Mouse (Mus musculus): ENCODE data around the gene Tmem235.

The Tmem235 gene

DNA sequence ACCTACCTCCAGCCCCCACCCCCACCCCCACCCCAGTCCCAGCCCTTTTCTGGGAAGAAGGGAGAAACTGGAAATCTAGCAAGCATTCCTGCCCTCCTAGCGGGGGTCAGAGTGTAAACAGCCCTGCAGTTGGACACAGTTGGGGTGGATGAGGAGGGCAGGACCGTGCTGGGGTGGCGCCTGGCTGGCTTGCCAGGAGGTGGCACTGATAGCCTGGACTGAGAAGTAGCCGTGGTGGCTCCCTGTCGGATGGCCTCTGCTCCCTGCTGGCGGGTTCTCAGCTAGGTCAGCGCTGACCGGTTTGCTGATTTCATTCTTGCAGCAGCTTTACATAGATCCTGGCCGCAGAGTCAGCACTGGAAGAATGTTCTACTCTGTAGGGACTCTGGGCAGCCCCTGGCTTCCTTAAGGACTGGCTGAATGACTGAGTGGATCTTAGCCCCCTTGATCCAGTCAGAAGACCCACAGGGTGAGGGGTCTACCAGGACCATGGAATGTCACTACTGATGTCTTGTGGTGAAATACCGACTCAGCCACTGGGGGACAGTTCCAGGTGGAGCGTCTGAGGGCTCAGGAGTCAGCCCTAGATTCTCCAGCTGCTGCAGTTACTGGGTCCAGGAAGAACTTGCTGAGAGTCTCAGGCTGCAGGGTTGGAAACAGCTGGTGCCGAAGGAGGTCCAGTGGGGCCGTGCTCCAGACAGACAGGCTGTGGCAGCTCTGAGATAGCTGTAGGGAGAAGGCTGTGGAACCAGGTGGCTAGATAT lies 30.1 kb downstream of the Tmem235 start:
- no peak for DNase-seq (ENCODE audit: low spot score in 2 of 2)

DNA sequence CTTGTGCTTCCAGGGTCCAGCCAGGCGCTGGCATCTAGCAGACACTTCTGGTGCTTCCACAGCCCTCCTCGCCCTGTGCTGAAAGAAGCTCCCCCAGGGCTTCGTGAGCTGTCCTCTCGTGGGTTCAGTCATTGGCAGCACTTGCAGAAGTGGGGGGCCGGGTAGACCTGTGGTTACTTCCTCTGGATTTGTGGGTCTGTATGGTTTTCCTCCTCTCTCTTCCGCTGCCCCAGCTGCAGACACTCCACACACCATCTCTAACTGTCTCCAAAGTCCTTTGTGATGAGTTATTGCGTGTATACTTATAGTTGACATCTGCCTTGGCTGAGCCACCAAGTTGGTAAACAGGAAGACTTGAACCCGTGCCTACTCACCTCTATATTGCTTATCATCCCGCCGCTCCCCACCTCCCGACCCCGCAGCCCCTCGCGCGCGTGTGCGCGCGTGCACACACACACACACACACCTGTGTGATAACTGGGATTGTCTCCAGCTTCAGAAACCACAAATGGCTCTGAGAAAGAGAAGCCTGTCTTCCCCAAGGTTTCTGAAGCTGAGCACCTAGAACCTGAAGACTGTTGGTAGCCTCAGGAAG lies 31.1 kb downstream of the Tmem235 start:
- DNase-seq (ENCODE audit: low spot score in 2 of 2), result no peak

GRCm38 (mm10) chr11:117892199-117892598 lies 31.6 kb downstream of the Tmem235 start:
- peak in 1 of 2 experiments; percentile 36 for DNase-seq (ENCODE audit: low spot score in 2 of 2)

DNA sequence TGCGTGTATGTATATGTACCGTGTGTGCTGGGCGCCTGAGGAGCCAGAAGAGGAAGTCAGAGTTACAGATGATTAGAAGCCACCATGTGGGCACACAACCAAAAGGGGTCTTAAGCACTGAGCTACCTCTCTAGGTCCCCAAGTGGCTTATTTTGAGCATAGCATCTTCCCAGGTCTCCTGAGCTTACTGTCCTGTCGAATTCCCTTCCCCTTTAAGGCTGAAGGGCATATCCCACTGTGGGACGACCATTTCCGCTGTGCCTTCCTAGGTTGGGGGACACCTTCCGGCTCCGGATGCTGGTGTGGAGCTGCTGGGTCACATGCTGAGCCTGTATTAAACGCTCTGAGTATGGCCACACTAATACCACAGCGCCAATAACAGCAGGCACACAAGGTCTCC lies 34.1 kb downstream of the Tmem235 start:
- no peak for DNase-seq (ENCODE audit: low spot score in 2 of 2)

DNA sequence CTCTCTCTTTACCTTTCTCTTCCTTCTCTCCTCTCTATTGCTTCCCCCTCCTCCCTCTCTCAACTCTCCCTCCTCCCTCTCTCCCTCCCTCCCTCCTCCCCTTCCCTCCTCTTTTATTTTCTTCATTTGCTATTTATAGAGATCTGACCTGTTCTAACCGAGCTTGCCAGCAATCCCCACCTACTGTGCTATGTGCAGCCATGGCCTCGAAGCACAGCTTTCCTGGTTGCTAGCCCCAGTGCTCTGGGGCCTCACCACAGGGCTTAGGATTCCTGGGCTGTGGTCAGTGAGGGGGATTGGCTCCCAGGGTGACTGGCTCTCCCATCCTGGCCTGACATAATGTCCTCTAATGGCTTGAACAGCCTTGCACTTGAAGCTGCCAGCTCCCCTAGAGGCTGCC lies 36.0 kb downstream of the Tmem235 start:
- DNase-seq (ENCODE audit: low spot score in 2 of 2), result no peak

DNA sequence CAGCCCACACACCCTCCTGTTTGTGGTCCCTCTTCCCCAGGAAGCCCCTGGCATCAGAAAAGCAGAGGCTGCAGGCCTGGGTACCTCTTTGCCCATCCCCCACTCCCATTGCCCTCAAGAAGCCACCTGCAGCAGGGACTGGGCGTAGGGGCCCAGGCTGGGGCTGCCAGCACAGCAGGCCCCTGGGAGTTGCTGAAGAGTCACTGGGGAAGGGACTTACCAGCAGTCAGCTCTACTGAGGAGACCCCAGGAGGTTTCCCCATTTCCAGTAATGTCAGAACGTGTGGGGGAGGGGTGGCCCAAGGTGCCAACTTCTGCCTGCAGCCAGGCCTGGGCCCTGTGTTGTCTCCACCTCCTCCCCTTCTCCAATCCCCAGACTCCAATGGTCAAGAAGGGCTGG lies 41.7 kb downstream of the Tmem235 start:
- DNase-seq (ENCODE audit: low spot score in 2 of 2), result peak in 1 of 2 experiments; percentile 10

- DNase-seq (ENCODE audit: low spot score in 2 of 2), result no peak
Observed at GRCm38 (mm10) chr11:117904442-117904841, 43.9 kb downstream of the Tmem235 start.

DNA sequence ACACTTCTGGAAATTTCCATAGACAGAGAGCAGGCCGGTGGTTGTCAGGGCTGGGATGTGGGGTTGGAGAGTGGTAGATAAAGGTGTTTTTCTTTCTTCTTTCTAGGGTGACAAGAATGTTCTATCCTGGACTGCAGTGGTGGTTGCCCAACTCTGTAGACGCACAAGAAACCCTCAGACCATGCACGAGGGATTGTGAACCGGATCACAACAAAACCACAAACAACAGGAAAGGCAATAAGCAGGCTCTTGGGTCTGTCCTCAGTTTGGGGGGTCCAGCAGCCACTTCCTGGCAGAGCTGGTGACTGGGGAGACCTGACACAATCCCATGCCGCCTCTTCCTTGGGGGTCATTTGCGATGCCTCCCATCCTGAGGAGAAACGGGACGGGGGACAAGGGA lies 48.8 kb downstream of the Tmem235 start:
- no peak for DNase-seq (ENCODE audit: low spot score in 2 of 2)

GRCm38 (mm10) chr11:117912684-117913352 lies 52.3 kb downstream of the Tmem235 start:
- DNase-seq (ENCODE audit: low spot score in 2 of 2), result peak; percentile 40 to 70

DNA sequence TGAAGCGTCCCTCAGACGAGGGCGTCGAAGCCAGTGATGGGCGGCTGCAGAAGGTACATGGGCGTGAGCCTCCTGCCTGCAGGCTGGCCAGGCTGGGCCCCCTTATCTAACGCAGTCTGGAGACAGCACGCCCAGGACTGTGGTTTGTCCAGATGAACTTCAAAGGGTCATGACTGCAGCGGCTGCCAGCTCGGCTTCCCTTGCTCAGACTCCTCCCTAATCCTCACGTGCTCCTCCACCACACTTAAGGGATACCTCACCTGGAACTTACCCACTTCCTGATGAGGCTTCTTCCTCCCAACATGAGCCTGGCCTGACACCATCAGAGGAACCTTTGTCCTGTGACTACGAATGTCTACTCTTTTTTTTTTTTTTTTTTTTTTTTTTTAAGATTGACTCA lies 54.0 kb downstream of the Tmem235 start:
- no peak for DNase-seq (ENCODE audit: low spot score in 2 of 2)

Data from spleen, postnatal 14 days (tissue).